In genomic region chr8:128267261-128267660, GRCm38 (mm10) we compare ENCODE assay signal across 8 mouse cellular contexts.
A peak's percentile ranks its signal among the peaks of the same experiment; 100 is the strongest.
DNase-seq lines count a peak whose midpoint lies in the region; ATAC-seq lines count a peak whose summit lies in the region.

No protein-coding gene starts in this region.

- DNase-seq in hindbrain, embryonic 11.5 days (ENCODE audit: low spot score) = peak; percentile 6
- peak; percentile 30 for DNase-seq in embryo, embryonic 11 days
- DNase-seq in heart, postnatal 4 days = peak; percentile 42
- peak; percentile 9 for DNase-seq in lung, postnatal 14 days
- DNase-seq in left cerebral cortex, postnatal 4 days = no peak
- DNase-seq in layer of hippocampus, adult 8-10 months (ENCODE audit: low spot score in 2 of 2) = no peak
- no peak for DNase-seq in cerebellum, postnatal 4 days (ENCODE audit: low spot score in 2 of 2)

- no peaks in the 10 kb centered on the region for H3K27me3 ChIP-seq in hindbrain, embryonic 11.5 days (ENCODE audit: control insufficient read depth, insufficient read depth, low read length)
- H3K27me3 ChIP-seq in hindbrain, embryonic 12.5 days = no peaks in the 10 kb centered on the region

- WGBS in hindbrain, embryonic 11.5 days = 49% methylated on average over 4 of the region's 4 CpGs
- WGBS in hindbrain, embryonic 12.5 days = 57% methylated on average over 4 of the region's 4 CpGs

- 0 out of 2 replicates have a peak, but pooled peaks cover 3% of the 10 kb centered on the region for H3K4me1 ChIP-seq in hindbrain, embryonic 11.5 days (replicated peaks; ENCODE audit: control insufficient read depth, insufficient read depth, low read length)
- H3K4me1 ChIP-seq in hindbrain, embryonic 12.5 days = peaks cover 10% of the 10 kb centered on the region

- intact Hi-C loops in left cerebral cortex, postnatal 4 days (cut with DNase I) = no loop called here

- no peak overlapping the region for H3K9ac ChIP-seq in hindbrain, embryonic 11.5 days (ENCODE audit: low read depth, low read length)
- H3K9ac ChIP-seq in hindbrain, embryonic 12.5 days = no peak overlapping the region

- no peak for ATAC-seq in hindbrain, embryonic 11.5 days (ENCODE audit: low FRiP score)
- no peak for ATAC-seq in hindbrain, embryonic 12.5 days (ENCODE audit: low FRiP score)

- no peak overlapping the region for H3K4me3 ChIP-seq in hindbrain, embryonic 11.5 days (ENCODE audit: low read depth, low read length)
- no peak overlapping the region for H3K4me3 ChIP-seq in hindbrain, embryonic 12.5 days

- no peak overlapping the region for H3K4me2 ChIP-seq in hindbrain, embryonic 11.5 days (replicated peaks; ENCODE audit: low read depth, low read length)
- H3K4me2 ChIP-seq in hindbrain, embryonic 12.5 days (replicated peaks) = no peak overlapping the region

- H3K27ac ChIP-seq in hindbrain, embryonic 11.5 days (ENCODE audit: low read depth, low read length) = no peak overlapping the region
- H3K27ac ChIP-seq in hindbrain, embryonic 12.5 days = no peak overlapping the region

- H3K9me3 ChIP-seq in hindbrain, embryonic 11.5 days (ENCODE audit: control insufficient read depth, low read length) = no peaks in the 10 kb centered on the region
- no peaks in the 10 kb centered on the region for H3K9me3 ChIP-seq in hindbrain, embryonic 12.5 days (replicated peaks)

- H3K36me3 ChIP-seq in hindbrain, embryonic 11.5 days (ENCODE audit: control insufficient read depth, insufficient read depth, low read length) = no peaks in the 10 kb centered on the region
- H3K36me3 ChIP-seq in hindbrain, embryonic 12.5 days = no peaks in the 10 kb centered on the region

Comparison
In these comparisons a context has a peak if more than half of its experiments do, and no peak if none do; other contexts are left out.
1. DNase-seq: peak in hindbrain, embryonic 11.5 days (single experiment), embryo, embryonic 11 days (single experiment), heart, postnatal 4 days (single experiment) and lung, postnatal 14 days (single experiment); none in left cerebral cortex, postnatal 4 days (single experiment), layer of hippocampus, adult 8-10 months (0 of 2) and cerebellum, postnatal 4 days (0 of 2).